Mouse (Mus musculus): ENCODE measurements around the gene 4930556J24Rik.
"Not testable (repeated sequence)": the region's sequence is repeated elsewhere in the genome, so short reads cannot be mapped to it uniquely, and the experiment has no call there.

4930556J24Rik gene

DNA sequence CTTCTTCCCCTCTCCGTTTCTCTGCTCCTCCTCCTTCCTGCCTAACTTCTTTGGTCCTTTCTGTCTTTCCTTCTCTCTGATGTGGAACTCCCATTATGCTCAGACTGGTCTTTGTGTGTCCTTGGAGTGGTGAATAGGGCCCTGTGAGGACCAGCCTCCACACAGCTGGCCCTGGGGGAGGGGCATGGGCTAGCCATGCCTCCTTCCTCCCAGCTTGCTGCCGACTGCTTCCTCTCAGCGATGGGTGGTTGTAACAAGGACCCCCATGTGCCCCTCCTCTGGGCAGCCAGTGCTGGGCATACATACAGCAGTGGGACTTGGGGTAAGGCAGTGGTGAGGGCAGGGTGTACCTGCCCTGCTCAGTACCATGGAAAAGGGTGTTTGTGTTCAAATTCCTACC is 2.3 kb downstream of the 4930556J24Rik start:
- no peak for DNase-seq (ENCODE audit: extremely low read depth, low read depth, low spot score)

DNA sequence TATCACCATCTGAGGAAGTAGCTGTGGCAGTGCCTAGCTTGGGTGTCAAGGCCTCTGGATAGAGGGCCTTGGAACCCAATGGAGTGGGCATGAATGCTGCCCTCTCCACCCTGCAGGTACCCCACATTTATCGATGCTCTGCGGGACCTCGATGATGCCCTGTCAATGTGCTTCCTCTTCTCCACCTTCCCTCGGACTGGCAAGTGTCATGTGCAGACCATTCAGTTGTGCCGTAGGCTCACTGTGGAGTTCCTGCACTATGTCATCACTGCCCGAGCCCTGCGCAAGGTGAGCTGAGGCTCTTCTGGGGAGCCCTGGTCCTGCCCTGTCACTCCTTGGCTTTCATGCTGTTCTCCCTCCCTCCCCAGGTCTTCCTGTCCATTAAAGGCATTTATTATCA is 3.5 kb downstream of the 4930556J24Rik start:
- no peak for DNase-seq (ENCODE audit: extremely low read depth, low read depth, low spot score)

DNA sequence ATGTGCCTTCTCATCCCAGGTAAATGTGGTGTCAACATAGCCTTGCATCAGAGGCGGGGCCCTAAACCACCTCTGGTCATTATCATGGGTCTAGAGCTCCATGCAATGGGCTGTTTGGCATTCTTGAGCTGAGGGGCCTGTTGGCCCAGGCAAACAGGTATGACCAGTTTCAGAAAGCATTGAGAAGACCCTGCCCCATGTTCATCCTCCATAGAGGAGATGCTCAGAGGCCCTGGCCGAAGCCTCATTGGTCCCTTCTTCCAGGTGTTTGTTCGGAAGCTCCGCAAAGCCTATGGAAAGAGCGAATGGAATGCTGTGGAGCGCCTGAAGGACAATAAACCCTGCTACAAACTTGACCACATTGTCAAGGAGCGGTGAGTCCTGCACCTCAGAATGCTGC is 6.2 kb downstream of the 4930556J24Rik start:
- DNase-seq (ENCODE audit: extremely low read depth, low read depth, low spot score) = no peak

DNA sequence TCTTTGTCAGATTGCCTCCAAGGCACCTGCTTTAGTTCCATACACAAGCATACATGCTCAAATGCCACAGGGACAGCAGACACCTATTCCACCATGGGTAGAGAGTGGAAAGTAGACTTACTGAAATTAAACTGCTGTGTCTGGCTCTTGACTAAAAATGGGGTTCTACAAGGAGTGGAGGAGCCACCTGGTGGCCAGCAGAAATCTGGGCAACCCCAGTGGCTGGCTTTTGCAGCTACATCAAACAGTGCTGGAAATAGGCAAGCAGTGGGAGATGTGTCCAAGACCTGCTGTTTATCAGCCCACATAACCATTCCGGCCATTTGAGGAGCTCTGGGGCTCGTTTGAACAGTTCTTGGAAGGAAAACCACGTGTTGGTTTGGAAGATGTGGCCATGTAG is 6.7 kb downstream of the 4930556J24Rik start:
- DNase-seq (ENCODE audit: extremely low read depth, low read depth, low spot score) = no peak

DNA sequence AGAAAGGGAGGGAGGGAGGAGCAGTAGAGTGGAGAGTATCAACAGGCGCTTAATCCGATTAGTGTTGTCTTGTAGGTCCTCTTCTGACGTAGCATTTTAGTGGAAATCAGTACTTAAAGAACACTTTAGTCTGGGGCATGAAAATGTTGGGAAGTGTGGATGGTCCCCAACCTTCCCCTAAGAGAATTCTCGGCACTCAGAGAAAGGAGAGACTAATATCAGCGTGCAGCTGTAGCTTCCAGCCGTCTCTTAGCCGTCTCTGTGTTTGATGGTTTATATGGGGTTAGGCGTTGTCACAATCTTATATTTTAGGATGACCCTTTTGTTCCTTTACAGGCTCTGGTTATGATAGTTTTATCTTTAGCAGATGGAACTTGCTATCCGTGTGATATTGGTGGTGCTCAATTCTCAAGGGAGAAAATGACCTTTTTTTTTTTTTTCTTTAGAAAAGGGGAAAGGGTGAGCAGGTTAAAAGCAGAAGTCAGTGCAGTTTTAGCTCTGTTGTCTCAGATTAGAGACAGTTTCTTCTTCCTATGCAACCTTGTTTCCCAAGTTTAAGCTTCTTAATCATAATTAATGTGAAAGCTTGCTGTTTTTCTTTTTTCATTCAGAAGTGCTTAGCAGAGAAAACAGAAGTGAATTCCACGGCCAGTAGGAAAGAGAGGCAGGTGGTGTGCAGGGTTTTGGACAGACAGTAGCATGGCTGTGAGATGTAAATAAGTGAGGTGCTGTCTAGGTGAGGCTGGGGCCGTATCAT is 12.0 kb downstream of the 4930556J24Rik start:
- DNase-seq (ENCODE audit: extremely low read depth, low read depth, low spot score) = no peak

DNA sequence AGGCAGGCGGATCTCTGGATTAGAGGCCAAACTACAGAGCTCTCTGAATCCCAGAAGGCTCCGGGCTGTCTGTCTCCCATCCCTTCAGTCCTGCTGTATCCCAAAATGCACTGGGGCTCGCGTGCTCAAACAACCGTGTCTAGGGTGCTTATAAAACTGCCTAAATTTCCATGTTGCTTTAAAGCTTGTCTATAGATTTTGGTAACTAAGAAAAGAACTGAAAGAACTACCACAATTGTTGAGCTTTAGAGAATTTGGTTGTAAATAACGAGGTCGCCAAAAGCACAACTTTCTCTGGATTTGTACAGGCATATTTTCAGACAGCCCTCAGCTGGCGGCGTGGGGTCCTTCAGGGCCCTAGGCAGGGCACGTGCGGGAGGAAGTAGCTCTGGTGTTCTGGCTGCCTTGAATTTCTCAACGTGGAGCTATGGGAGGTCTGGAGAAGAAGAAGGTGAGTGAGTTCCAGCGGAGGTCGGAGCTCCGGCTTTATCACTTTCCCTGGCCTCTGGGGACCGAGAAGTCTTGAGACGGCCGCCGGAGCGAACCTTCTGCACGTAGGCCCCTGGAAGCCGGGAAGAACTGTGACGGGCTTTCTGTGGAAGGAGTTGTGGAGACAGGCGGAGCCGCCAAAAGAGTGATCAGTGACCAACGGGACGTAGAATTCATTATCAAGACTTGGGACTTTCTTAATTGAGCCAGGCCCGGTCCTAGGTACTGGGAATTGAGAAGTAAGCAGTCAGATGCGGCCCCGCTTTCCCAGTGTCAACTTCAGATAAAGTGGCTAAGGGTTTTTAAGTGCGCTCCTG is 12.8 kb downstream of the 4930556J24Rik start, which contains the start of gene Pes1:
Gene Pes1 (plus strand): TSS at position 366 of the 806 bp plus-strand sequence.
- peak; percentile 36 for DNase-seq (ENCODE audit: extremely low read depth, low read depth, low spot score)

DNA sequence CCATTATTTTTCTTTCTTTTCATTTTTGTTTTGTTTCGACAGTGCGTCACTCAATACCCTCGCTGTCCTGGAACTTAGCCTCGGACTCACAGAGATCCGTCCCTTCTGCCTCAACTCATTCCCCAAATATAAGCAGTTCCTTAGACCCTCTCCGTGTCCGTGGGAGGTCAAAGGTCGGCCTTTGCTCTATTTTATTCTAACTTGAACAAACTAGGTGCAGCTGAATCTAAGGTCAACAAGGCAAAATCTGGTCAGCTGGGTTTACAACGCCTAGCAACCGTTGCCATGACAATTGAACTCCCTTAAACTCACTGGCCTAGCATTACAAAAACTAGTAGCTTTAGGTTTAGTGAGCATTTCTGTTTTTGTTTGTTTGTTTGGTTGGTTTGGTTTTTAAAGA is 13.4 kb downstream of the 4930556J24Rik start:
- no peak for DNase-seq (ENCODE audit: extremely low read depth, low read depth, low spot score)

DNA sequence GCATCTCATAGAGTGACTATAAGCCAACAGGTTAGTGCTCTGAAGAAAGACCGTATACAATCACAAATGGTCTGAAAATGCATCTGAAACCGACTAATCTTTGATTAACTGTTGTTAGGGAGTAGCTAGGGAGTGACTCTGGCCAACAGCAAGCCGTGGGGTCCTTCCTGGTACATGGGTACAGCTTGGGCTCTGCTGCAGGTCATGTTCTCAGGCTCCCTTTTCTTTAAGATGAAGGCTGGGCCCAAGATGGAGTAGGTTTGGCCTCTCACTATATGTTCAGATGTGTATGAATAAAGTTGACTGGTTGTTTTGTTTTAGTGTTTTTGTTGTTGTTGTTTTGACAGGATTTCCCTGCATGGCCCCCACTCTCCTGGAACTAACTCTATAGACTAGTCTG is 14.8 kb downstream of the 4930556J24Rik start:
- no peak for DNase-seq (ENCODE audit: extremely low read depth, low read depth, low spot score)

DNA sequence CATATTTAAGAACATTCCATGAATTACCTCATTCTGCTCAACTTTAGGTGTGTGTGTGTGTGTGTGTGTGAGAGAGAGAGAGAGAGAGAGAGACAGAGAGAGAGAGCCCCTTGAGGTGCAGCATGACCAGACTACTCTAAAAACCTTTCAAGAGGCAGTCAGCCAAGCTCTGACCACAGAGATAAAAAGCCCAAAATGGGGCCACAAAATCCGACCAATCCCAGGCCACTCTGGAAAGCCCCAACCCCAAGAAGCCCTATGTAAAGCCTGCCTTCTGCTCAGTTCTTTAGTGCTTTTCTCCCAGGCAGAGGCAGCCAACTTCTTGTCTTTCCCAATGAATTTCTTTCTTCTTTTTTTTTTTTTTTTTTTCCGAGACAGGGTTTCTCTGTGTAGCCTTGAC is 15.7 kb downstream of the 4930556J24Rik start:
- no peak for DNase-seq (ENCODE audit: extremely low read depth, low read depth, low spot score)

DNA sequence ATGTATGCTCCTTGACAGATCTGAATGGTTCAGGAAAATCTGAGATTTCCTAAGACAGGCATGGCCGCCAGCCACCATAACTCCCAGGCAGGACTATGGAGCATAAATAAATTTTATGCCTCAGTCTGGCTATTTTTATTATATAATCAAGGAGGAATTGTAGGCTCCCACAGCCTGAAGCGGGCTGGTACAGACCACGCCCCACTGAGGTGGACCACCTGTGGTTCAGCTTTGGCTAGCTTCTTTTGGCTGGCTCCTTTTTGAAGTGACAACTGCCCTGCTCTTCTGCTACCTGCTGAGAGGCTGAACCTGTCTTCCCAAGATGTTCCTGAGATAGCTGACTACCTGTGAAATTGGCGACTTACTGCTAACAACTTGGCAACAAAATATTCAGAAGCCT is 21.2 kb downstream of the 4930556J24Rik start:
- not testable (repeated sequence) for DNase-seq (ENCODE audit: extremely low read depth, low read depth, low spot score)

DNA sequence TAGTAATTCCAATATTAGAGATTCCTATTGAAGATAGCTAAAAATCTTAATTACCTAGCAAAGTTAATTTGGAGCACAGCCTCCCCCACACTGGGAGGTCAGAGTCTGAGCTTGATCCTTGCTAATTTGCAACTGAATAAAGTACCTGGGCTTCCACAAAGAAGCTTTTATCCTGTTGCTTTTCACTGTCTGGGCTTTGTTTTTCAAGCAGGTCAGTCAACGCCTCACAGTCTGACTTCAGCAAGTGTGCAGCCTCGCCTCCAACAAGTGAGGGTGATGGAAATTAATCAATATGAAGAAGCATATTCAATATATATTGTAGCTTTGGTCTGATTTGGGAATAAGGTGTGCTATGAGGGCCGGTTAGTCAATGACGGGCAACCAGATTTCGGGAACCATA is 21.7 kb downstream of the 4930556J24Rik start:
- DNase-seq (ENCODE audit: extremely low read depth, low read depth, low spot score) = not testable (repeated sequence)

DNA sequence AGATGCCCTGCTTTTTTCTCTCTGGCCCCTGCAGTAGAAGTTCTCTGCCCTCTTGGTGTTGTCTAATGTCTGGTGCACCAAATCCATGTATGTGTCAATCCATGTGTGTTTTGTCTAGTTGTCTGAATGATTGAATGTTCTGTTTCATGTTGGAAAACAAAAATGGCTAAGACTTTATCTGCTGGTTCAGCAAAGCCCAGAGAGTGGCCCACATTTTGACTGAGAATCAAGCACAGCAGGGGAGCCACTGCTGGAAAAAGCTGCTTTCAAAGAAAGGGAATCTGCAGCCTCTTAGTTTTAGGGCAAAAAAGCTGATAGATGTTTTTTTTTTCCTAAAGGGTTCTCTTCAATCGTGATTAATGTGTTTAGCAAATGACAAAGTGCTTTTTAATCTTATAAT is 30.2 kb downstream of the 4930556J24Rik start:
- DNase-seq (ENCODE audit: extremely low read depth, low read depth, low spot score) = no peak

DNA sequence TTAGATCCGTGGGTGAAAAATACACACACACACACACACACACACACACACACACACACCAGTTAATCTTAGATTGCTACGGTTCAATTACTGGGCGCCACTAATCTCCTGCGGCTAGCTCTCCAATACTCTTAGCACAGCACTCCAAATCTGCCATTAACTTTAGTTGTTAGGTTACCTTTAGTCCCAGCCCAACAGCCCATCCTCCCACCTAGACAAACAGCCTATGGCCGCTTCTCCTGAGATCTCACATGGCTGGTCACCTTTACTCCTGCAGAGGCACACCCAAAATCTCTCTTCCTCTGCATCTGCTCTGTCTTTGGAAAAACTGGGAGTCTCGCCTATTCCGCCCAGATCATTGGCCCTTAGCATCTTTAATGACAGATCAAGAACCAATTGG is 35.2 kb downstream of the 4930556J24Rik start:
- no peak for DNase-seq (ENCODE audit: extremely low read depth, low read depth, low spot score)

DNA sequence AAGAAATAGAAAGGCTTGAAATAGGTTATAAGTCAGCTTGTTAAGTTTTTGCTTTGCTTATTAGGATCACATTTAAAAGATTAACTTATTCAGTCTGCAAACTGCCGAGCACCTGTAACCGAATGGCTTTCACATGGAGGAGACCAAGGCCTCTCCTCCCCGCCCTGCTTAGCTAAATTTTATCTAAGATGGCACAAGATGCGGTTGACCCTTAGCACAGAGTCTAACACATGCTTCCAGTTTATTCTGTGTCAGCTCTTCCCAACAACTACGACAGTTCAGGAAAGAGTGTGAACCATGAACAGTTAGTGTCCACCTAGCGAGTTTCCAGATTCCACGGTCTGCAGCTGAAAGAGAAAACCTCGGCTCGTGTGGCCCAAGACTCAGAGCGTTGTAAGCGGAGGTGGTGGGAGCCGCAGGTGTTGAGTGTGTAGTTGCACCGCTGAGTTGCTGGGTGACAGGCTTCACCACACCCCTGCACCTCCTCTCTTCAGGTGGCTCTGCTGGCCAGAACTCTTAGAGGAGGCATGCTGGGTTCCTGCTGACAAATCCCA is 39.2 kb downstream of the 4930556J24Rik start:
- no peak for DNase-seq (ENCODE audit: extremely low read depth, low read depth, low spot score)

DNA sequence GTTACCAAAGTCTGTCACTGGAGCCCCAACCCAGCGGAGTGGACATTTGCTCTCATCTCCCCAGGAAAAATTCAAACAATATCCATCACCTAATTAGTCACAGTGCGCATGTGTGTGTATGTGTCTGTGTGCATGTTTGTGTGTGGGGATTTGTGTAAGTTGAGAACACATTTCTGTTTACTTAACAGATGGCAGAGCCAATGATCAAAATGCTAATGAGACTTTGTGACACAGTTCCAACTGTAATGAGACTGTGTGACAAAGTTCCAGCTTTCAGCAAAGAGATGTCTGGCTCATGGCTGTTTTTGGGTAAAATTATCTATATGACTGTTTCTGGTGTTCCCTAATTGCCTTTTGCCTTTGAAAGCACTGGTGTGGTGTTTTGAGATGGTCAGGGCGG is 40.3 kb downstream of the 4930556J24Rik start:
- DNase-seq (ENCODE audit: extremely low read depth, low read depth, low spot score) = no peak

DNA sequence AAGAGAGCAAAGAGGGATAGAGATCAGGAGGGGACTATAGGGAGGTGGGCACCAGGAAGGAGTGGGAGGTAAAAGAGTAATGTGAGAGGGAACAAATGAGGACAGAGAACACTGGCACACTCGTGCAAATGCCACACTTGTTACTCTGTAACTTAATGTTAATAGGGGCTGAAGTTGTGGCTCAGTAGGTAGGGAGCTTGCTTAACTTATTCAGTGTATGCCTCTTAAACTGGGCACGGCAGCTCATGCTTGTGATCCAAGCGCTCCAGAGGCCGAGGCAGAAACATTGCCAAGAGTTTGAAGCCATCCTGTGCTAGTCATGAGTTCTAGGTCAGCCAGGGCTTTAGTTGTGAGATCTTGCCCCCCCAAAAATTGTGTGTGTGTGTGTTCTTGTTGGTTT is 41.4 kb downstream of the 4930556J24Rik start:
- no peak for DNase-seq (ENCODE audit: extremely low read depth, low read depth, low spot score)

DNA sequence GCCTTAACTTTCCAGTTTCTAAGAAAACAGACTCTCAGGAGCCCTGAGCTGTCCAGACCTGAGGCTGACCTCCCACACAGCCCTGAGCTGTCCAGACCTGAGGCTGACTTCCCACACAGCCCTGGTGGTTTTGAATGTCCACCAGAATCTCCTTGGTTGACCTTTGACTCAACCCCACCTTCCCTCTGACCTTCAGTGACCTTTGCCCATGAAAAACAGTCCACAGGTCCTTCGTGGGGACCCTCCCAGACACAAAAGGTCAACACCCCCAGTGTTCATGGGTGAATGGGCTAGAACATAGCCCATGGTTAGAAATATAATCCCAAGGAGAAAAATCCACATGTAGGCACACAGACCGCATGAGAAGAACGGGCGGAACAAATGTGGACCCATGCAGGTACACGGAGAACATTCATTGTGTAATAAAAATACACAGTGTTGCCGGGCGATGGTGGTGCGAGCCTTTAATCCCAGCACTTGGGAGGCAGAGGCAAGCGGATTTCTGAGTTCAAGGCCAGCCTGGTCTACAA is 42.8 kb downstream of the 4930556J24Rik start:
- no peak for DNase-seq (ENCODE audit: extremely low read depth, low read depth, low spot score)

DNA sequence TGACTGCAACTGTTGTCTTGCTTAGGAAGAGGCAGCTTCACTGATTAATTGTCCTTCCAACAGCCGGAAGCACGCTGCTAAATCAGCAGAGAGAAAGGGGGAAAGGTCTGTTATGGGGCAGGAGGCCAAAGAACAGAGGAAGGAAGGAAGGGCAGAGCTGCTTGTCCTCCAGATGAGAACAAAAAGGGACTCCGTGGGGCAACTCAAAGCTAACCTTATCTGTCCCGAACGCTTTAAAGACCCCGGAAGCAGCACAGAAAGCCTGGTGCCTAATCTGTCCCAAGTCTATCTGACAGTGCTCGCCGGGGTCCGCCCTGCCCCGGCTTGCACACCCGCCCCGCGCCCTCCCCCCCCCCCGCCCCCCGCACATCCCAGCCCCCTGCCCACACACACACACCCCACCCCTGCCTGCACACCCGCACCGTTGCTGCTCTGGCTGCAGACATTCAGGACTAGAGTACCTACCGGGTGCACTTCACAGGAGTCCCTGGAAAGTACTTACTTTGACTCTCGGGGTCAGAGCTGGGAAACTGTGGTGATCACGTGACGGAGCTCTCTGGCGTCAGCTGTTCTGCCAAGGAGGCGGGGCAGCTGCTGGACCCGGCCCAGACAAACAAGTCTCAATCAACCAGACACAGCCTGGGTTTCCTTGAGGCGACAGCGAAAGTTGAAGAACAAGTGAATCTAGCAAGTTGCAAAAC is 44.9 kb downstream of the 4930556J24Rik start, which contains the start of gene Tcn2:
Gene Tcn2 (minus strand): TSS at position 649 of the 701 bp plus-strand sequence.
- DNase-seq (ENCODE audit: extremely low read depth, low read depth, low spot score) = peak; percentile 79

DNA sequence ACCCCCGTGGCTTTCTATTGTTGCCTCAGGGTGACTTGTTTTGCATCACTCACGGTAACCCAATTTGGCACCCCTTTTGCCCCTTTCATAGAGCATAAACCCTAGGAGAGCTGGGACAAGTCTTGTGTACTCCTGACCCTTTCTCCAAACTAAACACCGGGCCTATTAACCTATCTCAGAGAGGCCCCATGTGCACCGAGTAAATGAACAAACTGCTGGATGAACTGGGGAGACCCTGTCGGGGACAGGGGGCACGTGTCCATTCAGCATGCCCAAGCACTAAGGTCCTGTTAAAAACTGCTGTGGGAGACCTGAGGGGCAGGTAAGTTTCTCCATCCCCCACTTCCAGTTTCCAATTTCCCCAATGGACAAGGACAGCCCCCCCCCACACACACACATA is 45.6 kb downstream of the 4930556J24Rik start:
- DNase-seq (ENCODE audit: extremely low read depth, low read depth, low spot score) = no peak

DNA sequence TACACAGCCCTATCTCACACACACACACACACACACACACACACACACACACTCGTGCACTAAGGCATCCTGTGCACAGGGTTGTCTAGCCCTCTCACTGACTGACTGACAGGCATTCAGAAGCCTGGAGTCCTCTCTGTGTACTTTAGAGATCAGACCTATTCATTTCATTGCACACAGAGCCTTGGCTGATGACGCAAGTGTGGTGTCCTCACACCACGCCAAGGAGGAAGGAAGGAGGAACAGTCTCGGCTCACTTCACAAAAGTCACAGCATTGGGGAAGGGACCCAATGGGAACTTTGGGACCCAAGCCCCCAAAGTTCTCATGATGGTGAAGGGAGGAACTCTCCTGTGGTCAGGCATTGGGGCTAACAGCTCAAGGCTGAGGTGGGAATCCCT is 46.6 kb downstream of the 4930556J24Rik start:
- DNase-seq (ENCODE audit: extremely low read depth, low read depth, low spot score) = no peak

DNA sequence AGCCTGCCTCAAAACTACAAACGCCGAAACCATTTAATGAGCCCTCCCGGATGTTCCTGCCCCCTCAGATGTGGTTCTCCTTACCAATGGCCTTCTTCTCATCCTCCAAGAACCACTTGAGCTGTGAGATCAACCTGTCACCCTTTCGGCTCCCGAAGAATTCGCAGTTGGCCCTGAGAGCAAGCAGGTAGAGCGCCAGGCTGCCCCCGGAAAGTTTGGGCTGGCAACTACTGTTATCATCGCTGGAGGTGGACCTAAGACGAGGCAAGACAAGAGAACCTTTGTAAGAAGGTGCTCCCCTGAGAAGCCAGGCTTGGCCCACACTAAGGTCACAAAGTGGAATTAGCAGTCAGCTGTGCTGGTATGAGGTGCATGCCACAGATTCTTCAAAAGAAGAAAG is 50.7 kb downstream of the 4930556J24Rik start:
- DNase-seq (ENCODE audit: extremely low read depth, low read depth, low spot score) = no peak
